Mouse (Mus musculus) testis, adult 2 months (tissue): ENCODE data around the gene Gabrd.

Experiments
- CTCF ChIP-seq: fragments of 200-500 bp; IDR thresholded peaks from 2 replicates; pipeline ENCODE4 v1.5.1; 2012; ENCODE audit warnings: low read depth, mild to moderate bottlenecking, inconsistent platforms, low read length, moderate library complexity; ENCODE audit not compliant: control insufficient read depth, insufficient read depth, insufficient replicate concordance
- POLR2A ChIP-seq: fragments of 200-500 bp; IDR thresholded peaks from 2 replicates; pipeline ENCODE4 v1.6.1; 2012; ENCODE audit warnings: low read depth, mild to moderate bottlenecking, inconsistent platforms, low read length, moderate library complexity; ENCODE audit not compliant: control insufficient read depth

DNA sequence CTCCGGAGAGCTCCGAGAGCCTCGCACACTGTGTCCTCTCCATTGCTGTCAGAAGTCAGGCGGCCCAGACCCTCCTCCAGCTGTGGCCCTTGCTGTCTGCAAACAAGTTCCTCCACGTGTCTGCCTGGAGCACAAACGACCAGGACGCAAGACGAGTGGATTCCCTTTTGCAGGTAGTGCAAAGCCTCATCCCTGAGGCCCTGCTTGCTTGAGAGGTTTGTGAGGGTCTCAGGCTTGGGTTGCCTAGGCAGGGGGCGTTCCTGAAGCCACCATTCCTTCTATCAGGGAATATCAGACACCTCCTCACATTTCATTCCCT lies 269 bp upstream of the Gabrd start:
- TF ChIP-seq CTCF = no peak
- TF ChIP-seq POLR2A = no peak
